Mouse (Mus musculus): ENCODE measurements around the gene Syndig1l.
A peak's percentile ranks its signal among the peaks of the same experiment; 100 is the strongest.

Gene Syndig1l

DNA sequence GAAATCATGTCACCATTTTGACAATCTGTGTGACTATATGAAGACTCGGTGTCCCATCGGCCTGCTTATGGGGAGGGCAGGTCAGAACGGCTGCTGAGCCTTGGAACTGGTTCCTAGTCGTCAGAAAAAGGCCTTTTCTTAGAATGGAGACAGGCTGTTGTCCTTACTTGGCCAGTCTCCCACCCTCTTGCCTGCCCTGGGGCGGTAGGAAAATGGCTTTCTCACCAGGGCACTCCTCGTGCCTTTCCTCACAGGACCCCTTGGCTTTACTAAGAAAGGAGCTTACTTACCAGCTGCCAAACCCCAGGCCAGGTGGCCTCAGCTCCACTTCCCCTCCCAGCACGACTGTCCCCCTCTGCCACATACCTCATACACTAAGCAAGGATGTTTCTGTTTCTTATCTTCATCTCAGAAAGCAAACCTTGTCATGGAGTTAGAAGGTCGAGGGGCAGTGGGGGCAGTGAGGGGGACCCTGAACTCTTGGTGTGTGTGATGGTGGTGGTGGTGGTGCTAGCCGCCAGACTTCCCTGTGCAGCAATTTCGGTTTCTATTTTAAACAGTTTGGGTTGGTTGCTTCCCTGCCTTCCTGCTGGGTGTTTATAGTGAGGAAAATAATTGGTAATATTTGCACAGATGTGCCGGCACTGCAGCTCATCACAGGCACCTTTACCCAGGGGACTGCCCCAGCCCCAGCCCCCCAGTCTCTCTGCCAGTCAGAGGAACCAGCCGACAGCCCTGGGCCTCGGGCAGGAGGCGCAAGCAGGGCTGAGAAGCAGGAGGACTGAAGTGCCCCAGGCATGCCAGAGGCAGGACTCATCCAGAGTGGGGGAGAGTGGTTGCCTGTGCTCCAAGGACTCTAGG lies 23.7 kb downstream of the Syndig1l start:
- DNase-seq (ENCODE audit: low read depth, low spot score), result no peak

DNA sequence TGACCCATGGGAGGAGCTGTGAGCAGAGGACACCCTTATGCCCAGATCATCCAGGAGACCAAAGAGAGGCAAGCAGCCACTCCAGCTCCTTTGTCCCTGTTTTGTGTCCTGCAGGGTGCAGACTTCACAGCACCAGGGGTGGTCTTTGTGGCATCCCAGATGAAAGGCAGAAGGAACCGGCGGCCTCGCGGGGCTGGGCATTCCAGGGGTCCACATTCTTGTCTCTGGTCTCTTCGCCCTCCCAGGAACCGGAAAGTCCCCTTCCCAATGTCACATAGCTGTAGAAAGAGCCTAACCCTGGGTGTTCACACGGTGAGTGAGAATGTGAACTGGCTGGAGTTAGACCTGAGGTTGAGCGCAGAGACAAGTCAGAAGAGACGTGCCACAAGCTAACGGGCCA lies 27.0 kb downstream of the Syndig1l start:
- no peak for DNase-seq (ENCODE audit: low read depth, low spot score)

DNA sequence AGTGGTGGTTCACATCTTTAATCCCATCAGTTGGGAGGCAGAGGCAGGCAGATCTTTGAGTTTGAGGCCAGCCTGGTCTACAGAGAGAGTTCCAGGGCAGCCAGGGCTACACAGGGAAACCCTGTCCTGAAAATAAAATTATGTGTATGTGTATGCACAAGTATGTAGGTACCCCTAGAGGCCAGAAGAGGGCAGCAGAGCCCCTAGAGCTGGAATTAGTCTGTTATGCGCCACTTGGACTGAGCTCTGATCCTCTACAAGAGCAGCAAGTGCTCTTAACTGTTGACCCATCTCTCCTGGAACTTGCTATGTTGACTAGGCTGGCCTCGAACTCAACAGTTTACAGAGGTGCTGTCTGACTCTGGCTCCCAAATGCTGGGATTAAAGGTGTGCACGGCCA lies 28.1 kb downstream of the Syndig1l start:
- peak; percentile 43 for DNase-seq (ENCODE audit: low read depth, low spot score)

GRCm38 (mm10) chr12:84653912-84654311 lies 44.7 kb downstream of the Syndig1l start:
- peak; percentile 66 for DNase-seq (ENCODE audit: low read depth, low spot score)

GRCm38 (mm10) chr12:84650234-84650633 lies 48.4 kb downstream of the Syndig1l start:
- no peak for DNase-seq (ENCODE audit: low read depth, low spot score)

DNA sequence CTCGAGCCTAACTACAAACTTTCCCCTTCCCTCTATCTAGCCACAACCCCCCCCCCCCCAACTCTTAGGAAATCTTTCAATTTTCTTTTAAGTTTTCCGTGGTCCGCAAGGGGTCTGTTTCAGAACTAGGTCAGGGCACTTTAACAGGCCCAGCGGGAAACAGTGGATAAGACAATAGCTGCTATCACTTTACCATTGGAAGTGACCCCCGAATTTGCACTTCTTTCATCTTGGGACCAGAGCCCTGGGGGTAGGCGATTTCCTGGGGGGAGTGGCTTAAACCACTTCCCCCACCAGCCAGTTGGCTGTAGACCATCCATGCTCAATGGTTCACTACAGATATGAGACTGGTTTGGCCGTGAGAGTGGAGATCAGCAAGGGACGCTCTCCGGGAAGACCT lies 58.0 kb downstream of the Syndig1l start, which contains the start of gene Vrtn:
TSS of gene Vrtn (plus strand) at position 366 of the 400 bp plus-strand sequence.
- no peak for DNase-seq (ENCODE audit: low read depth, low spot score)

DNA sequence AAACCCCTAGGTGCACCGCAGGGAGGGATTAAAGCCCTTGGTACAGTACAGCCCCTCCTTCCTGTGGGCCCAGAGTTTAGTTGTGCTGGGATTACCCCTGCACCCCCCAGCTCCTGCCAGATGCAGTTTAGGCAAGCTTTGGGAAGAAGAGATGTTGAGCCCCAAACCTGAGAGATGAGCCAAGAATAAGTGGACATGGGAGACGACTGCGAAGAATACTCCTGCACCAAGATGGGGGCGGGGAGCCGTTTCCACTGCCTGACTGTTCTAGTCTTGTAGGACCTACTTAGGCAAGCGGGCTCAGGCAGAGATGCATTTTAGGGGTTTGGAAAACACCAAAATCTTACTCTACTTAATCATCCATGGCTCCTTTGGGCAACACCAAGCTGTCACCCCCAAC lies 58.4 kb downstream of the Syndig1l start:
- DNase-seq (ENCODE audit: low read depth, low spot score), result no peak

- DNase-seq (ENCODE audit: low read depth, low spot score), result no peak
Measured at GRCm38 (mm10) chr12:84631867-84632266, 66.8 kb downstream of the Syndig1l start.
